8 mouse cellular contexts compared by ENCODE assay signal in genomic region chr3:153148887-153149286, GRCm38 (mm10).
A peak's percentile ranks its signal among the peaks of the same experiment; 100 is the strongest.
DNase-seq lines count a peak whose midpoint lies in the region; ATAC-seq lines count a peak whose summit lies in the region.

No protein-coding gene starts in this region.

- ATAC-seq in neural tube, embryonic 15.5 days (ENCODE audit: low FRiP score) = no peak
- ATAC-seq in megakaryocyte progenitor cell, adult 5-6 weeks (replicated peaks; ENCODE audit: poor library complexity) = peak; percentile 100
- ATAC-seq in hindbrain, embryonic 14.5 days (ENCODE audit: low FRiP score) = no peak
- no peak for ATAC-seq in heart, embryonic 12.5 days (ENCODE audit: insufficient number of reproducible peaks, low FRiP score)

- H3K4me1 ChIP-seq in neural tube, embryonic 15.5 days = 0 out of 2 replicates have a peak, but pooled peaks cover 3% of the 10 kb centered on the region
- peaks cover 8% of the 10 kb centered on the region for H3K4me1 ChIP-seq in hindbrain, embryonic 14.5 days (replicated peaks; ENCODE audit: control insufficient read depth, insufficient read depth, low read length)
- peaks cover 3% of the 10 kb centered on the region; the same call in 1 of the 2 replicates for H3K4me1 ChIP-seq in heart, embryonic 12.5 days (replicated peaks)

- WGBS in neural tube, embryonic 15.5 days = 28% methylated on average over 2 of the region's 2 CpGs
- WGBS in hindbrain, embryonic 14.5 days = 18% methylated on average over 2 of the region's 2 CpGs
- WGBS in heart, embryonic 12.5 days = 7% methylated on average over 2 of the region's 2 CpGs

- no peak overlapping the region for H3K9ac ChIP-seq in neural tube, embryonic 15.5 days (replicated peaks)
- no peak overlapping the region for H3K9ac ChIP-seq in hindbrain, embryonic 14.5 days
- H3K9ac ChIP-seq in heart, embryonic 12.5 days = no peak overlapping the region

- H3K36me3 ChIP-seq in neural tube, embryonic 15.5 days = no peaks in the 10 kb centered on the region
- no peaks in the 10 kb centered on the region for H3K36me3 ChIP-seq in hindbrain, embryonic 14.5 days (replicated peaks; ENCODE audit: control insufficient read depth, insufficient read depth)
- H3K36me3 ChIP-seq in heart, embryonic 12.5 days = no peaks in the 10 kb centered on the region

- H3K4me3 ChIP-seq in neural tube, embryonic 15.5 days (replicated peaks) = no peak overlapping the region
- H3K4me3 ChIP-seq in hindbrain, embryonic 14.5 days (replicated peaks; ENCODE audit: low read length) = no peak overlapping the region
- no peak overlapping the region for H3K4me3 ChIP-seq in heart, embryonic 12.5 days

- peak; percentile 21 for DNase-seq in neural tube, embryonic 10.5 days (ENCODE audit: extremely low spot score, low spot score)
- DNase-seq in c-Kit-positive CD71-positive TER-119-positive erythroid progenitor cells, embryonic 14.5 days (ENCODE audit: low spot score) = peak; percentile 31
- DNase-seq in kidney, postnatal 14 days = peak; percentile 54
- DNase-seq in layer of hippocampus, adult 11-12 months (ENCODE audit: low spot score) = no peak
- no peak for DNase-seq in hindbrain, embryonic 14.5 days (ENCODE audit: low spot score)

- no peak overlapping the region for H3K4me2 ChIP-seq in neural tube, embryonic 15.5 days
- no peak overlapping the region for H3K4me2 ChIP-seq in hindbrain, embryonic 14.5 days (replicated peaks)
- no peak overlapping the region for H3K4me2 ChIP-seq in heart, embryonic 12.5 days

- H3K27me3 ChIP-seq in neural tube, embryonic 15.5 days (replicated peaks) = no peaks in the 10 kb centered on the region
- no peaks in the 10 kb centered on the region for H3K27me3 ChIP-seq in hindbrain, embryonic 14.5 days (ENCODE audit: control insufficient read depth, insufficient read depth, low read length)
- H3K27me3 ChIP-seq in heart, embryonic 12.5 days (replicated peaks) = no peaks in the 10 kb centered on the region

- H3K9me3 ChIP-seq in neural tube, embryonic 15.5 days (replicated peaks) = no peaks in the 10 kb centered on the region
- no peaks in the 10 kb centered on the region for H3K9me3 ChIP-seq in hindbrain, embryonic 14.5 days (ENCODE audit: control insufficient read depth, low read length)
- H3K9me3 ChIP-seq in heart, embryonic 12.5 days (replicated peaks) = no peaks in the 10 kb centered on the region

- H3K27ac ChIP-seq in neural tube, embryonic 15.5 days (replicated peaks) = no peak overlapping the region
- no peak overlapping the region for H3K27ac ChIP-seq in hindbrain, embryonic 14.5 days
- no peak overlapping the region for H3K27ac ChIP-seq in heart, embryonic 12.5 days (ENCODE audit: poor library complexity, severe bottlenecking)

Comparison
In these comparisons a context has a peak if more than half of its experiments do, and no peak if none do; other contexts are left out.
1. DNase-seq: peak in neural tube, embryonic 10.5 days (single experiment), c-Kit-positive CD71-positive TER-119-positive erythroid progenitor cells, embryonic 14.5 days (single experiment) and kidney, postnatal 14 days (single experiment); none in layer of hippocampus, adult 11-12 months (single experiment) and hindbrain, embryonic 14.5 days (single experiment).